ENCODE assay signal across 11 mouse cellular contexts in the genomic region with DNA sequence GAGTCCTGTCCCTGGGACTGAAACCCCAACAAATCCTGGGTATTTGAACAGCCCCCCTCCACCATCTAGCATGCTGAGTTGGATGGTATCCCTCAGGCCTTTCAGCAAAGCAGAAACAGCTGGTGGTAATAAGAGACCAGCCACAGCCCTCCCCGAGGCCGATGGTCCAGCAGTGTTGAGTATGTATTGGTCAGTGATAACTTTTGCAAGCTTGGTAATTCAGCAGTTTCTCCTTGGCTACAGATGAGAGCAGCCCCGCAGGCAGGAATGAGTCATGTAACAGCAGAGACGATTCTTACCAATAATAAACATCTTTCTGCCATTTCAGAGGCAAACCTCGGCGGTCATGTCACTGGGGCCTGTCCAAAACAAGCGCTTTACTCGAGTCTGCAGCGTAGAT. TPM values are rescaled to one million over a fixed set of nuclear protein-coding genes. Genes with fewer than 3 reads are reported as not detected.
DNase-seq lines count a peak whose midpoint lies in the region; ATAC-seq and TF ChIP-seq lines count a peak whose summit lies in the region.
"Had no signal": no experiment of that assay in that cellular context is flagged by ENCODE, and none has a peak within 500 bp of the region (broad histone marks: within the 10 kb centered on the region; RNA-seq: fewer than 3 reads in every experiment).

No protein-coding gene starts in this region.

- peak overlapping the region; percentile 77 for H3K27ac ChIP-seq in layer of hippocampus, adult 2 months
- peak overlapping the region; percentile 8 for H3K27ac ChIP-seq in embryonic facial prominence, embryonic 10.5 days (replicated peaks)
- H3K27ac ChIP-seq in limb, embryonic 13.5 days: peak overlapping the region; percentile 39

- H3K4me1 ChIP-seq in embryonic facial prominence, embryonic 10.5 days: peaks cover 94% of the 10 kb centered on the region
- H3K4me1 ChIP-seq in limb, embryonic 13.5 days: peaks cover 67% of the 10 kb centered on the region

- WGBS in embryonic facial prominence, embryonic 10.5 days: 59% methylated on average over 9 of the region's 9 CpGs
- 50% methylated on average over 9 of the region's 9 CpGs for WGBS in limb, embryonic 13.5 days

- no peaks in the 10 kb centered on the region for H3K27me3 ChIP-seq in Patski
- H3K27me3 ChIP-seq in embryonic facial prominence, embryonic 10.5 days (replicated peaks; ENCODE audit: low read depth, poor library complexity, severe bottlenecking): no peaks in the 10 kb centered on the region
- no peaks in the 10 kb centered on the region for H3K27me3 ChIP-seq in limb, embryonic 13.5 days

- H3K4me3 ChIP-seq in layer of hippocampus, adult 2 months: no peak overlapping the region
- 0 out of 2 replicates have a peak overlapping the region, but pooled peaks have one; percentile 2 for H3K4me3 ChIP-seq in embryonic facial prominence, embryonic 10.5 days
- no peak overlapping the region for H3K4me3 ChIP-seq in limb, embryonic 13.5 days

- TF ChIP-seq CTCF in layer of hippocampus, adult 2 months (conservative IDR thresholded peaks at IDR 0.05): no peak
- TF ChIP-seq CTCF in Patski (IDR thresholded peaks at IDR 0.05): no peak

- POLR2A ChIA-PET in Patski (lab: Charles Lee): no interaction called here

- in situ Hi-C loops in Patski (cut with MboI; ENCODE audit: low pct_unique_long_range_greater_than_20kb): no loop called here

- peaks cover 63% of the 10 kb centered on the region for H3K36me3 ChIP-seq in embryonic facial prominence, embryonic 10.5 days (replicated peaks)
- peaks cover 21% of the 10 kb centered on the region for H3K36me3 ChIP-seq in limb, embryonic 13.5 days

- ATAC-seq in Patski: peak; percentile 46
- peak; percentile 66; the same call in 1 of the 2 replicates for ATAC-seq in limb, embryonic 13.5 days (ENCODE audit: low FRiP score, low read depth)
- no peak for ATAC-seq in activated CD4-positive, CD25-positive, alpha-beta regulatory T cell, adult 4 months
- ATAC-seq: forebrain, embryonic 14.5 days had no signal

- no peak for DNase-seq in layer of hippocampus, adult 2 months (ENCODE audit: low spot score in 2 of 2)
- DNase-seq in layer of hippocampus, postnatal 25 days (ENCODE audit: extremely low spot score in 1 of 2, low spot score in 1 of 2): no peak
- DNase-seq in Patski (ENCODE audit: low read depth, low spot score): no peak
- DNase-seq in embryonic facial prominence, embryonic 10.5 days (ENCODE audit: low spot score): peak; percentile 63
- no peak for DNase-seq in c-Kit-positive CD71-positive TER-119-positive erythroid progenitor cells, embryonic 14.5 days (ENCODE audit: low spot score)
- no peak for DNase-seq in thymus, postnatal 10 days (ENCODE audit: low spot score in 2 of 2)
- DNase-seq: heart, postnatal 10 days; kidney, postnatal 25 days had no signal

- CTCF ChIA-PET in Patski (lab: Charles Lee): interaction anchor here (0.9 to 1.7 kb wide), 3 partner anchors 10 to 88 kb away, joined by 3 to 4 read pairs (median 4); no protein-coding TSS in a partner anchor

- no peak overlapping the region for H3K9ac ChIP-seq in limb, embryonic 13.5 days

- no peaks in the 10 kb centered on the region for H3K9me3 ChIP-seq in embryonic facial prominence, embryonic 10.5 days
- H3K9me3 ChIP-seq in limb, embryonic 13.5 days: no peaks in the 10 kb centered on the region

- H3K4me2 ChIP-seq in limb, embryonic 13.5 days (replicated peaks): 0 out of 2 replicates have a peak overlapping the region, but pooled peaks have one; percentile 0

RNA-seq across cellular contexts. Expression of a gene that starts 23.9 kb away (rescaled TPM):
- 100 to 1,000 TPM; 374 to 416 TPM for total RNA-seq in layer of hippocampus, adult 2 months (2021)
- total RNA-seq in layer of hippocampus, postnatal 25 days (2021): 100 to 1,000 TPM; 444 to 476 TPM
- 305 TPM for polyA plus RNA-seq in Patski (2021)
- polyA plus RNA-seq in embryonic facial prominence, embryonic 10.5 days (2016; fragmentation: Nextera tagmentation; extraction: Ambion mirVana): 388 and 409 TPM in 2 replicates
- polyA plus RNA-seq in limb, embryonic 13.5 days (2015; fragmentation: Nextera tagmentation; extraction: Ambion mirVana): 396 and 406 TPM in 2 replicates
- polyA plus RNA-seq in activated CD4-positive, CD25-positive, alpha-beta regulatory T cell, adult 4 months (2017; shearing (Covaris generic)): 100 to 1,000 TPM; 633 to 647 TPM

Comparison
In these comparisons a context has a peak if more than half of its experiments do, and no peak if none do; other contexts are left out.
1. H3K27ac ChIP-seq: peak in every context shown above with its lines; median percentile 77 in layer of hippocampus, adult 2 months; 39 in limb, embryonic 13.5 days; 8 in embryonic facial prominence, embryonic 10.5 days.